Mouse (Mus musculus): Measurements from ENCODE around the gene Slc2a5. TPM values are rescaled to one million over a fixed set of nuclear protein-coding genes. Genes with fewer than 3 reads are reported as not detected.
A peak's percentile ranks its signal among the peaks of the same experiment; 100 is the strongest.

Slc2a5 gene
- polyA plus RNA-seq, 1 experiment from 2014 or later = 1.8 TPM

DNA sequence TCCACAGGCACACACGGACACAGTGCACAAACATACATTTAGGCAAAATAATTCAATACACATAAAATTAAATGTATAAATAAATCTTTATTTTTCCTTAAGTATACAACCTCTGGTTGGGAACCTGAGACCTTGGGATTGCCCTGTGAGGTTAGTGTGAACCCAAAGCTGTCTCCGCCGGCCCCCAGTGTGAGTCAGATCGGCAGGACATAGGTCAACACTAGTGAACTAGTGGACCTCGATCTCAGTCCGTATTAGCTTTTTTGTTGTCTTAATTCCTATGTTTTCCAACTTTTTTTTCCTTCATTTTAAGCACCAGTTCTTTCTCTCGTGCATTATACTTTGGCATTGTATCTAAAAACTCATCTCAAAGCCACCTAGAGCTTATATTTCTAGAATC, 8.8 kb downstream of the Slc2a5 start:
- Histone ChIP-seq H3K36me3 (ENCODE audit: control insufficient read depth, insufficient read depth, low read length) (no peaks in the 10 kb centered on the region), H3K9me3 (replicated peaks; ENCODE audit: control insufficient read depth, low read length) (no peaks in the 10 kb centered on the region), H3K9ac (ENCODE audit: low read length) (no peak overlapping the region), H3K4me2 (ENCODE audit: low read depth, low read length) (no peak overlapping the region), H3K4me1 (ENCODE audit: control insufficient read depth, insufficient read depth, low read length) (peaks cover 9% of the 10 kb centered on the region), H3K27me3 (ENCODE audit: control insufficient read depth, insufficient read depth, low read length) (no peaks in the 10 kb centered on the region), H3K27ac (ENCODE audit: low read length) (no peak overlapping the region), H3K4me3 (replicated peaks; ENCODE audit: low read length) (no peak overlapping the region)
- ATAC-seq (ENCODE audit: insufficient read depth, low FRiP score) = no peak
- WGBS = 86% methylated on average over 7 of the region's 7 CpGs

DNA sequence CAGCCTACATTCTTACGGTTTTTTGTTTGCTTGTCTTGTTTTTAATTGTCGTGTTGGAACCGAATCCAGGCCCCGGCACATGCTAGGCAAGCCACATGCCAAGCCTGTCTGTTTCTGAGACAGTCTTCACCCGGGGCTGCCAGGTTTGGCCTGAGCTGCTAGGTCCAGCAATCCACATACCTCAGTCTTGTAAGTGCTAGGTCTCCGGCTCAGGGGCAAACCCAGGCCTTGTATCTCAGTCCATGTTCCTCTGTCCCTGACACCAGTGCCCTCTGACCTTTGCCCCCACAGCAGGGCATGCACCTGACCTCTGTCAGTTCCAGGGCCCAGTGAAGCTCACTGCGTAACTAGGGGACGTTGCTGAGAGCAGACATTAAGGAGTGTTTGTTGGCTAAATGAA, 9.5 kb downstream of the Slc2a5 start:
- H3K27ac ChIP-seq (ENCODE audit: low read length) = no peak overlapping the region

DNA sequence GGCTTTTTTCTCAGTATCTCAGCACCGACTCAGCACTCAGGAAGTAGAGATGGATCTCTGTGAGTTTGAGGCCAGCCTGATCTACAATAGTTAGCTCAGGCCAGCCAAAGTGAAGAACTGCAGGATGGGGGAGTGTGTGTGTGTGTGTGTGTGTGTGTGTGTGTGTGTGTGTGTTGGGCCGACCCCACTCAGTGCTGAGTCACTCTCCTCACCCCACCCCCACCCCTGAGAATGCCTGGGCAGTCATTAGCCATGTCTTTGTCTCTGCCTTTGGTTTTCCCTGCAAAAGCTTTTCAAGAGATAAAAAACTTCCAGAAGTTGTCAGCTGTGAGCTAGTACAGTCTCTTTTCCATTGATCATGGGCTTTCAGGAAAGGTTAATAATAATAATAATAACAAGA, 11.6 kb downstream of the Slc2a5 start:
- Histone ChIP-seq H3K9me3 (replicated peaks; ENCODE audit: control insufficient read depth, low read length) (no peaks in the 10 kb centered on the region), H3K36me3 (ENCODE audit: control insufficient read depth, insufficient read depth, low read length) (no peaks in the 10 kb centered on the region), H3K27ac (ENCODE audit: low read length) (no peak overlapping the region), H3K4me3 (replicated peaks; ENCODE audit: low read length) (no peak overlapping the region), H3K4me1 (ENCODE audit: control insufficient read depth, insufficient read depth, low read length) (peaks cover 15% of the 10 kb centered on the region), H3K9ac (ENCODE audit: low read length) (no peak overlapping the region), H3K27me3 (ENCODE audit: control insufficient read depth, insufficient read depth, low read length) (no peaks in the 10 kb centered on the region), H3K4me2 (ENCODE audit: low read depth, low read length) (no peak overlapping the region)
- 35% methylated on average over 2 of the region's 2 CpGs for WGBS
- ATAC-seq (ENCODE audit: insufficient read depth, low FRiP score) = no peak

More for the DNA sequence above, 9.5 kb downstream of the Slc2a5 start:
- 81% methylated on average over 8 of the region's 8 CpGs for WGBS
- Histone ChIP-seq H3K36me3 (ENCODE audit: control insufficient read depth, insufficient read depth, low read length) (no peaks in the 10 kb centered on the region), H3K9ac (ENCODE audit: low read length) (no peak overlapping the region), H3K27me3 (ENCODE audit: control insufficient read depth, insufficient read depth, low read length) (no peaks in the 10 kb centered on the region), H3K4me3 (replicated peaks; ENCODE audit: low read length) (no peak overlapping the region), H3K9me3 (replicated peaks; ENCODE audit: control insufficient read depth, low read length) (no peaks in the 10 kb centered on the region), H3K4me2 (ENCODE audit: low read depth, low read length) (no peak overlapping the region), H3K4me1 (ENCODE audit: control insufficient read depth, insufficient read depth, low read length) (peaks cover 15% of the 10 kb centered on the region)
- no peak for ATAC-seq (ENCODE audit: insufficient read depth, low FRiP score)

DNA sequence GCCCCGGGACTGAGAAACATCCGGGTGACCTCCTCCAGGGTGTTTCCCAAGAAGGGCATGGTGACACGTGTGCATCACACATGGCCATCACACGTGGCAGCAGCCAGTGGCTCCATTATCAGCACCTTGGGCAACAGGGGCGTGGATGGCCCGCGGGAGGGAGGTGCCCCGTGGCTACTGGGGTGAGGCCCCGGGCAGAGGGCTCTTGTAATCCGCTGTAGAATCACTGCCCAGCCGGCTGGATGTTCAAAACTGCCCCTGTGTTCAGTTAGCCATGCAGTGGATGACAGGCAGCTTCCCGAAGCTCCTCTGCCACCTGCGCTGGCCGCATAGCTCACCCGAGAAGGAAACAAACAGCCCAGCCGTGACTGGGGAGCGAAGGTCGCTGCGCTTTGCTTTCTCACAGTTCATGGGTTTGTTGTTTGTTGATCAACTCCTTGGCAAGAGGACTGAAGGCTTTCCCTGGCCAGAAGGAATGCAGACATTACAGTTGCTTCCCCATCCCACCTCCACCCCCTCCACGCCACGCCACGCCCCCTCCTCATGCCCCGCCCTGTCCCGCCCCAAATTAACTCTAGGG, 13.7 kb downstream of the Slc2a5 start:
- H3K4me3 ChIP-seq (replicated peaks; ENCODE audit: low read length) = peak overlapping the region; percentile 33
- H3K27me3 ChIP-seq (ENCODE audit: control insufficient read depth, insufficient read depth, low read length) = no peaks in the 10 kb centered on the region
- no peaks in the 10 kb centered on the region for H3K9me3 ChIP-seq (replicated peaks; ENCODE audit: control insufficient read depth, low read length)
- peak overlapping the region; percentile 54 for H3K4me2 ChIP-seq (ENCODE audit: low read depth, low read length)
- H3K27ac ChIP-seq (ENCODE audit: low read length) = no peak overlapping the region
- ATAC-seq (ENCODE audit: insufficient read depth, low FRiP score) = peak; percentile 41; the same call in 1 of the 2 replicates
- H3K36me3 ChIP-seq (ENCODE audit: control insufficient read depth, insufficient read depth, low read length) = no peaks in the 10 kb centered on the region
- H3K9ac ChIP-seq (ENCODE audit: low read length) = peak overlapping the region; percentile 52
- 21% methylated on average over 24 of the region's 24 CpGs for WGBS
- H3K4me1 ChIP-seq (ENCODE audit: control insufficient read depth, insufficient read depth, low read length) = peaks cover 15% of the 10 kb centered on the region

DNA sequence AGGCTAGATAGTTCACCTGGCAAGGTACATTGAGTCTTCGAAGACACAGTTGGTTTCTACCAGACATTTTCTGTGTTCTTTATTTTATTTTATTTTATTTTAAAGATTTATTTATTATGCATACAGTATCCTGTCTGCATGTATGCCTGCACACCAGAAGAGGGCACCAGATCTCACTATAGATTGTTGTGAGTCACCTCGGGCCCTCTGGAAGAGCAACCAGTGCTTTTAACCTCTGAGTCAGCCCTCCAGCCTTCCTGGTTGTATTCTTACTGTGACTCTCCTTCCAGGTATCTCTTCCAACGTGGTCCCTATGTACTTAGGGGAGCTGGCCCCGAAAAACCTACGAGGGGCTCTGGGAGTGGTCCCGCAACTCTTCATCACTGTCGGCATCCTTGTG, 16.2 kb downstream of the Slc2a5 start:
- H3K27me3 ChIP-seq (ENCODE audit: control insufficient read depth, insufficient read depth, low read length) = no peaks in the 10 kb centered on the region
- H3K36me3 ChIP-seq (ENCODE audit: control insufficient read depth, insufficient read depth, low read length) = no peaks in the 10 kb centered on the region
- H3K4me1 ChIP-seq (ENCODE audit: control insufficient read depth, insufficient read depth, low read length) = peaks cover 15% of the 10 kb centered on the region
- ATAC-seq (ENCODE audit: insufficient read depth, low FRiP score) = no peak
- H3K27ac ChIP-seq (ENCODE audit: low read length) = no peak overlapping the region
- H3K9me3 ChIP-seq (replicated peaks; ENCODE audit: control insufficient read depth, low read length) = no peaks in the 10 kb centered on the region
- H3K9ac ChIP-seq (ENCODE audit: low read length) = no peak overlapping the region
- H3K4me3 ChIP-seq (replicated peaks; ENCODE audit: low read length) = no peak overlapping the region
- WGBS = 77% methylated on average over 7 of the region's 7 CpGs
- H3K4me2 ChIP-seq (ENCODE audit: low read depth, low read length) = no peak overlapping the region

DNA sequence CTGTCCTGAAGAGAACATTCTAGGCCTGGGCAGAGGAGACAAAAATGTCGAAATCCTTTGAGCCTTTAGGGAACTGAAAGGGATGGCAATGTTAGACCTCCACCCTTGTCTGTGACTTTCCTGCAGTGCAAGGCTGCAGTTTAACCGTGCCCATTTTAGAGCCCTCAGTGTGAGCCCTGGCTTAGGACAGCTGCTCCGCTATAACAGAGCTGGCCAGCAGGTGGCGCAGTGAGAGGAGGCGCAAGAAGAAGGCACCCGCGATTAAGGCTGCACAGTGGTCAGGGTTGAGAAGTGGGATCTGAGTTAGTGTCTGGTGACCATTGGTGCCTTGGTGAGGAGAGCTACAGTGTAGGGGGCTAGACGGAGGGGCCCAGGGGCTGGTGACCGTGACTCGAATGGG, 17.6 kb downstream of the Slc2a5 start:
- Histone ChIP-seq H3K27ac (ENCODE audit: low read length) (no peak overlapping the region), H3K27me3 (ENCODE audit: control insufficient read depth, insufficient read depth, low read length) (no peaks in the 10 kb centered on the region), H3K9ac (ENCODE audit: low read length) (no peak overlapping the region), H3K4me3 (replicated peaks; ENCODE audit: low read length) (no peak overlapping the region), H3K4me2 (ENCODE audit: low read depth, low read length) (0 out of 2 replicates have a peak overlapping the region, but pooled peaks have one; percentile 19), H3K9me3 (replicated peaks; ENCODE audit: control insufficient read depth, low read length) (no peaks in the 10 kb centered on the region), H3K36me3 (ENCODE audit: control insufficient read depth, insufficient read depth, low read length) (no peaks in the 10 kb centered on the region), H3K4me1 (ENCODE audit: control insufficient read depth, insufficient read depth, low read length) (peaks cover 14% of the 10 kb centered on the region)
- 8% methylated on average over 10 of the region's 10 CpGs for WGBS
- ATAC-seq (ENCODE audit: insufficient read depth, low FRiP score) = no peak

DNA sequence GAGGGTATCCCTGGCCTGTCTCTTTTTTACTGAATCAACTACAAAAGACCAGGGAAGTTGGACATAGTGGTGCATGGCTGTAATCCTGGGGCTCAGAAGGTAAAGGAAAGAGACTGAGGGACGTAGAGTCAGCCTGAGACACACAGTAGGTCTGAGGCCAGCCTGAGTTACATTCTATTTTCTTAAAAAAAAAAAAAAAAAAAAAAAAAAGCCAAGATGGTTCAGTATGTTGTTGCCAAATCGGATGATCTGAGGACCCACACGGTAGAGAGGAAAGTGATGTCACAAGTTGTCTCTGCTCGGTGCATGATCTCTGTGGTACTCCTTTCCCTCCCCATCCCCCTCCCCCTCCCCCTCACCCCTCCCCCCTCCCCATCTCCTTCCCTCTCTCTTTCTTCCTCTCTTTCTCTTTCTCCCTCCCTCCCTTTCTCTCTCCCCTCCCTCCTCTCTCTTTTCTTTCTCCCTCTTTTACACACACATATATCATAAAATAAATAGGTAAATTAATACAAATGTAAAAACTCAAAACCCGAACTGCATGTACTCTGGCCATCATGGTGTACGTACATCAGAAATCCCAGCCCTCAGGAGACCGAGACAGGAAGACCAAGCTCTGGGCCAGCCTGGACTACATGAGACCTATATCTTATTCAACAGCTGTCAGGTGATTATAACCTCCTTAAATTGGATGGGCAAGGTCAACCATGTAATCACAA, 18.4 kb downstream of the Slc2a5 start:
- H3K4me3 ChIP-seq (replicated peaks; ENCODE audit: low read length) = no peak overlapping the region
- no peak overlapping the region for H3K9ac ChIP-seq (ENCODE audit: low read length)
- WGBS = 85% methylated on average over 7 of the region's 7 CpGs
- no peak overlapping the region for H3K27ac ChIP-seq (ENCODE audit: low read length)
- H3K27me3 ChIP-seq (ENCODE audit: control insufficient read depth, insufficient read depth, low read length) = no peaks in the 10 kb centered on the region
- H3K4me2 ChIP-seq (ENCODE audit: low read depth, low read length) = no peak overlapping the region
- ATAC-seq (ENCODE audit: insufficient read depth, low FRiP score) = peak; percentile 9; the same call in 1 of the 2 replicates
- no peaks in the 10 kb centered on the region for H3K9me3 ChIP-seq (replicated peaks; ENCODE audit: control insufficient read depth, low read length)
- no peaks in the 10 kb centered on the region for H3K36me3 ChIP-seq (ENCODE audit: control insufficient read depth, insufficient read depth, low read length)
- peaks cover 10% of the 10 kb centered on the region for H3K4me1 ChIP-seq (ENCODE audit: control insufficient read depth, insufficient read depth, low read length)

DNA sequence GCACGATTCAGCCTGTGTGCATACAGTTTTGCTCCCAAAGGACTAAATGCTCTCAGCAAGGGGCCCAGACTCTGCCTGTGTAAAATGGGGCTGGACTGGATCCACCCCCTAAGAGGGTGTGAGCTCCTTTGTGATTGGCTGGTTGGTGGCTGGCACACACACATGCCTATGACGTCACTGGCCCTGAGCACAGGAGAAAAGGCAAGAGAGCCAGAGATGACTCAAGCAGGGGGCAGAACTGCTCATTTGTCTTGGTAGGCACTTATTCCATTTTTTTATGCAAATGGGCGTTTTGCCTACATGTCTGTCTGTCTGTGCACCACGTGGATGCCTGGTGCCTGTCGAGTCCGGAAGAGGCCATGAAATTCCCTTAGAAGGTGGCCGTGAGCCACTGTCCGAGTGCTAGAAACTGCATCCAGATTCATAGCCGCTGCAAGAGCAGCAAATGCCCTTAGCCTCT, 19.0 kb downstream of the Slc2a5 start:
- Histone ChIP-seq H3K36me3 (ENCODE audit: control insufficient read depth, insufficient read depth, low read length) (no peaks in the 10 kb centered on the region), H3K27ac (ENCODE audit: low read length) (no peak overlapping the region), H3K4me3 (replicated peaks; ENCODE audit: low read length) (peak overlapping the region; percentile 25), H3K9me3 (replicated peaks; ENCODE audit: control insufficient read depth, low read length) (no peaks in the 10 kb centered on the region), H3K4me1 (ENCODE audit: control insufficient read depth, insufficient read depth, low read length) (peaks cover 4% of the 10 kb centered on the region; the same call in 1 of the 2 replicates), H3K4me2 (ENCODE audit: low read depth, low read length) (peak overlapping the region; percentile 42), H3K27me3 (ENCODE audit: control insufficient read depth, insufficient read depth, low read length) (no peaks in the 10 kb centered on the region), H3K9ac (ENCODE audit: low read length) (peak overlapping the region; percentile 34; the same call in 1 of the 2 replicates)
- 24% methylated on average over 9 of the region's 9 CpGs for WGBS
- ATAC-seq (ENCODE audit: insufficient read depth, low FRiP score) = peak; percentile 86; the same call in 1 of the 2 replicates

DNA sequence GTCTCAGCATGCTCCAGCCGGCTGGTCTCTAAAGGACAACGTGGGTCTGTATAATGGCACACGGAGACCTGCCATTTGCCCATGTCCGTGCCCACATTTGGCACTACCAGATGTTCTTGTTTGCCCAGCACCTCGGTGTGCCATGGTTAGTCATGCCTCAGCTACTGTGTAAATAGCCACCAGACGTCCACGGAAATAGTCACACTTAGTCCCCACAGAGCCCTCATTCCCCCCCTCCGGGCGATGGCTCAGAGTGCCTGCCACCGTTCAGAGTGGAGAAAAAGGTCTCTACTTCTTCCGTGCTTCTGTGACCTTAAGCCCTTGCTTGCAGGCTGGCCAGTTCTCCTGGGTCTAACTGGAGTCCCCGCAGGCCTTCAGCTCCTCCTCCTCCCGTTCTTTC, 20.0 kb downstream of the Slc2a5 start:
- Histone ChIP-seq H3K9me3 (replicated peaks; ENCODE audit: control insufficient read depth, low read length) (no peaks in the 10 kb centered on the region), H3K27me3 (ENCODE audit: control insufficient read depth, insufficient read depth, low read length) (no peaks in the 10 kb centered on the region), H3K4me3 (replicated peaks; ENCODE audit: low read length) (no peak overlapping the region), H3K4me1 (ENCODE audit: control insufficient read depth, insufficient read depth, low read length) (no peaks in the 10 kb centered on the region; the same call in 1 of the 2 replicates), H3K4me2 (ENCODE audit: low read depth, low read length) (no peak overlapping the region), H3K36me3 (ENCODE audit: control insufficient read depth, insufficient read depth, low read length) (no peaks in the 10 kb centered on the region), H3K27ac (ENCODE audit: low read length) (no peak overlapping the region), H3K9ac (ENCODE audit: low read length) (no peak overlapping the region)
- ATAC-seq (ENCODE audit: insufficient read depth, low FRiP score) = no peak
- 63% methylated on average over 13 of the region's 13 CpGs for WGBS

All from stomach, embryonic 16.5 days (tissue).